Mouse (Mus musculus): ENCODE results near the gene Slc7a4.
"Not testable (repeated sequence)": the region's sequence is repeated elsewhere in the genome, so short reads cannot be mapped to it uniquely, and the experiment has no call there.

Slc7a4 gene

DNA sequence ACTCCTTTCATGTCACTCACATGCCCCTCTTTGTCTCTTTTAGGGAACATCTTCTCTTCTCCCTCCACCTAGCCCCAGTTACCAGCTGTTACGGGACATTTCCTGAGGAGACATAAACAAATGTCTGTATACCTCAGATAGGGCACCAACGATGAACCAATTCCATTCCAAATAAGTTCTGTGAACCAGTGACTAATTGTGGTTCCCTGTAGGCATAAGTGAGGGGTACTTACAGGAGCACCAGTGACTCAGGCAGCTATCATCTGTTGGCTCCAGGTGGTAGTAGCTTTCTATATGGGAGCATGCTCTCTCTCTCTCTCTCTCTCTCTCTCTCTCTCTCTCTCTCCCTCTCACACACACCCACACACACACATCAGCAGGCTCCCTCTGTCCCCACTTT lies 18.8 kb downstream of the Slc7a4 start:
- no peak for ATAC-seq (ENCODE audit: insufficient number of reproducible peaks, low FRiP score, low TSS enrichment)

DNA sequence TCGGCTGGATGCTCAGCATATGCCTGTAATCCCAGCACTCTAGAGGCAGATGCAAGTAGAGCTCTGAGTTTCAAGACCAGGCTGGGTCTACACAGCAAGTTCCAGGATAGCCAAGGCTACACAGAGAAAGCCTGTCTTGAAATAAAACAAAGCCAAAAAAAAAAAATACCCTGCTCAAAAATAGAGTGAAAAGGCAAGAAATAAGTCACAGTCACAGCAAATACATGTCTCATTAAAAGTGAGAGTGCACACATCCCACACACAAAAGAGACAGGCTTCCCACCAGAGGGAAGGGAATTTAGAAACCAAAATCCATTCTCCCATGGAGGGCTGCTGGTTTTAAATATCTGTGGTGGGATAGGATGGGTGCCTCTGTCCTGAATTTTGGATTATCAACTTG lies 19.4 kb downstream of the Slc7a4 start:
- ATAC-seq (ENCODE audit: insufficient number of reproducible peaks, low FRiP score, low TSS enrichment) = no peak

DNA sequence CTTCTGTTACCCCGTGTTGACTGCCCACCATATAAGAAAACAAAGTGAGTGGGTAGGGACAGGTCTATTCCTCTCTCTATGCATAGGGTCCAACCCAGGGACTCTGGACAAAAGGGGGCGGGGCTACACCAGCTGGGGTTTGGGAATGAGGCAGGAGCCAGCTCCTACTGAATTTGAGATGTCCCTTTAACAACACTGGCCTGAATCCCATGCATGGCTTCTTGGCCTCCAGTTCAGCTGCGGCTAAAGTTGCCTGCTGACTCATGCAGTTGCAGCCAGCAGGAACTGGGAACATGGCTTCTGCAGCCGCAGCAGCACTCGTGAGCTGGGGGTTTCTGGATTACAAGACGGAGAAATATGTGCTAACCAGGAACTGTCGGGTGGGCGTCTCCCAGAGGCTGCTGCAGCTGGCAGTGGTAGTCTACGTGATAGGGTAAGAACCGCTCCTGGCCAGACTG lies 21.2 kb downstream of the Slc7a4 start, which contains the start of gene P2rx6:
Gene P2rx6, plus strand, starts transcription at position 135 of the 458 bp plus-strand sequence.
- ATAC-seq (ENCODE audit: insufficient number of reproducible peaks, low FRiP score, low TSS enrichment) = no peak

DNA sequence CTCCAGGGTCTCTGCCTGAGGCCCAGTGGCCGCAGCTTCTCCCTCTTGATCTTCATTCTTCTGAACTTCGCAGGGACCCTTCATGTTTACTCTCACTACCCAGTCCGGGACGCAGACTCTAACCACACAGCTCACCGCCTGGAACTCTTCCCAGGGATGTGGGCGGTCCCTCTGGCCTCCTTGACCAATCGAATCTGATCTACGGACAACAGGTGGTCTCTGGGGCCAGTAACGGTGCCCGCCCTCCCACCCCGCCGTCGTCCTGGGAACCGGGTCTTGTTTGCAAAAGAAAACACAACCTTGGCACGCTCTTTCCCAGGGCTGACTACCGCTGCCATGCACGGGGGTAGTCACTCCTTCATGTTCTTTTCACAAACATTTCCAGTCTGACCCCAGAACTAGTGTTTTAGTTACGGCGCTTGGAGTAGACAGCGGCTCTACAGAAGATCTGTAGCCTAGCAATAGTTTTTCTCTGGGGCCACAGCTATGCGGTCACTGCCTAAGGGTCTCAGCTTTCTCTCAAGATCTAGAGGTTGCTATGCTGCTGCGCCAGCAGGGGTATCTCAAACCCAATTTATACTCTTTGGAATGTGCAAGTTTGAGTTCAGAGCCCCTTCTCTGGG lies 21.8 kb downstream of the Slc7a4 start, which contains the start of gene Lrrc74b:
Gene Lrrc74b, minus strand, starts transcription at position 120 of the 623 bp plus-strand sequence.
- no peak for ATAC-seq (ENCODE audit: insufficient number of reproducible peaks, low FRiP score, low TSS enrichment)

DNA sequence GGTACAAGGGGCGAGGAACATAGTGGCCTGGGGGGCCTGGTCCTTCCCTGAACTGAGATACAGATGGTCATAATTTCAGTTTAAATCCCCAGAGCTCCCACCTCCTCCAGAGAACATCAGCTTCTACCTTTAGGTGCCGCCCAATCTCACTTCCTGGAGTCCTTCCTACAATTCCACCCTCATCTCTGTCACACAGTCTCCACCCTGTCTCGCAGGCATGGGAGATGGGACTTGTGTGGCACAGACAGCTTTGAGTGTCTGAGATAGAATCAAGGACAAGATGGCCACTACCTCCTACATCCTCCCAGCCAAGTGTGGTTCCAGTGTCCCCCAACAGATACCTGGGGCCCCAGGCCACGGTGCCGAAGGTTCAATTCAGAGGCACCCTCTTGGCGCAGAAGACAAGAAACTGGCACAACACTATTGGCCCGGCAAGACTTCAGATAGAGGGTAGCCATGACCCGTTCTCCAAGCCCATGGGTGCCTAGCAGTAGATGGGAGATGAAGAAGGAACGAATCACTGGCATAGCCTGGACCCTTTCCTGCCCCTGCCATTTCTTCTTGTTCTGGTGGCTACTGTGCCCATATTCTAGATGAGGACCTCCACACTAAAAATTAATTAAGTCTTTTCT lies 23.5 kb downstream of the Slc7a4 start:
- ATAC-seq (ENCODE audit: insufficient number of reproducible peaks, low FRiP score, low TSS enrichment) = no peak

DNA sequence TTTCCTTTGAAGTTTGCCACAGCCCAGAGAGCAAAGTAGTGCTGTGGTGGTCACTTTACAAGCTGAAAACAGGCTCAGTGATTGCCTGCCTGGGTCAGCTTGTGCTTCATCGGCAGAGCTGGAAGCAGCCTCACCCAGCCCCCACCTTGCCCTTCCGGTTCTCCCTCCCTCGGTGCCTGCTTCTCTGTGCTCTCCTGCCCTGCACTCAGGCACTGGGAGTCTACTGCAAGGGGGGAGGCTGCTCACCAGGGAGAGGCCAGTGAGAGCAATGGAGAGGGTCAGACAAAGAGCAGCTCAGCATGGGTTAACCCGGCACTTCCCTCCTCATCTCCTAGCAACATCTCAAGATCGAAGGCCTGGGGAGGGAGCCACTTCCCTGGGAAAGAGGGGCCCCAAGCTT lies 24.2 kb downstream of the Slc7a4 start:
- no peak for ATAC-seq (ENCODE audit: insufficient number of reproducible peaks, low FRiP score, low TSS enrichment)

DNA sequence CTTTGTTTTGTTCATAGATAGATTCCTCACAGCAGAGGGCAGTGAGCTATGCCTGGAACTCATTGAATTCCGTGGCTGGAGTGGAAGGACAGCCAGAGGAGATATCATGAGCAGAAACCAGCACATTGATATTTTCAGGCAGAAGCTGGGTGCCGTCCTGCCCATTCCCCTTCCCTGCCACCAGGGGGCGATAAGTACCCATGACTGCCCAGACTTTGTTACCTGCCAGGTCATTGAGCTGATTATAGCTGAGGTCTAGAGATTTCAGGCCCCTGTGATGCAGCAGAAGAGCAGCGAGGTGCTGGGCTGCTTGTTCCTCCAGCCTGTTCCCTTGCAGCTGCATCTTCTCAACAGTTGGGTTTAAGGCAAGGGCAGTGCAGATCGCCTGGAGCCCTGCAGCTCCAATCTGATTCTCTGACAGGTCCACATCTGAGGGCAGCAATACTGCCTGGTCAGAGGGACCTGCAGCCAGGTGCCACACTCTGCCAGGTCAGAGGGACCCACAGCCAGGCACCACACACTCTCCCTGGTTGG lies 25.0 kb downstream of the Slc7a4 start:
- peak; percentile 67; the same call in 1 of the 2 replicates for ATAC-seq (ENCODE audit: insufficient number of reproducible peaks, low FRiP score, low TSS enrichment)

DNA sequence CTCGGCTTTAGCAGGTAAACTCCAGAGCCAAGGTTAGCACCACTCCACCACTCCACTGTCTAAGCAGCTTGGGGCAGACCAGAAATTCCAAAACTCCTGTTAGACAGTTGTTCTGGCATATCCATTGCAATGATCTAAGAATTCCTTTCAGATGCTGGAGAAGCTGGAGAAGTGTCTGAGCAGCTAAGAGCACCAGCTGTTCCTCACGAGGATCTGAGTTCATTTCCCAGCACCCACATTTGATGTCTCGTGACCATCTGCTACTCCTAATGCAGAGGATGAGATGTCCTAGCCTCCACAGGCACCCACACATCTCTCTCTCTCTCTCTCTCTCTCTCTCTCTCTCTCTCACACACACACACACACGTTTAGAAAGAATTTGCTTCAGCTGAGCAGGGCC lies 26.1 kb downstream of the Slc7a4 start:
- ATAC-seq (ENCODE audit: insufficient number of reproducible peaks, low FRiP score, low TSS enrichment) = no peak

DNA sequence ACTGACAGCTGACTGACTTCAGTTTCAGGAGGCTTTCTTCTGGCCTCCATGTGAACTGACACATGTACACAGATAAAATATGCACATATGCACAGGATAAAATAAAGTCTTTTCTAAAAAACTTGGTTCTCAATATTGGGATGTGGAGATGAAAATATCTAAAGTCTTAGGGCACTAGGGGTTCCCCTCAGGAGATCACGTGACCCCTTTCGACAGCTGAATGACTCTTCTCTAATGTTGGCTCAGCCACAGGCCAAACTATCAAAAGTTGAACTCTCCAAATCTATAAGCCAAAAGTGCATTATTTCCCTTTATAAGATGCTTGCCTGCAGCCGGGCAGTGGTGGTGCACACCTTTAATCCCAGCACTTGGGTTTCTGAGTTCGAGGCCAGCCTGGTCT lies 26.8 kb downstream of the Slc7a4 start:
- no peak for ATAC-seq (ENCODE audit: insufficient number of reproducible peaks, low FRiP score, low TSS enrichment)

DNA sequence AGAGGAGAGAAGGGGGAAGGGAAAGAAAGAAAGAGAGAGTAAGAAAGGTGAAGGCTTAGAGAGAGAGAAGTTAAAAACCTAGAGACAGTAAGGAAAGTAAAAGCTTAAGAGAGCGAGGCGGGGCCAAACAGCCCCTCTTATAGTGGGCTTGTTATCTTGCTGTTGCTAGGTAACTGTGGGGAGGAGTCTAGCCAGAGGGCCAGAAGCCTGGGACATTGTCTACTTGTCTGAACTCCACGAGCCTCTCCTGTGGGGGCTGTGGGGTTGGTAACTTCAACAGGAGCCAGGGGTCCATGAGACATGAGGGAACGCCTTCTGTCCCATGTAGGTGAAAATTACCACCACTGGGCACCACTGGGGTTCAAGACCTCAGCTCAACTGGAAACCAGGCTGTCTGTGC lies 28.3 kb downstream of the Slc7a4 start:
- not testable (repeated sequence) for ATAC-seq (ENCODE audit: insufficient number of reproducible peaks, low FRiP score, low TSS enrichment)

DNA sequence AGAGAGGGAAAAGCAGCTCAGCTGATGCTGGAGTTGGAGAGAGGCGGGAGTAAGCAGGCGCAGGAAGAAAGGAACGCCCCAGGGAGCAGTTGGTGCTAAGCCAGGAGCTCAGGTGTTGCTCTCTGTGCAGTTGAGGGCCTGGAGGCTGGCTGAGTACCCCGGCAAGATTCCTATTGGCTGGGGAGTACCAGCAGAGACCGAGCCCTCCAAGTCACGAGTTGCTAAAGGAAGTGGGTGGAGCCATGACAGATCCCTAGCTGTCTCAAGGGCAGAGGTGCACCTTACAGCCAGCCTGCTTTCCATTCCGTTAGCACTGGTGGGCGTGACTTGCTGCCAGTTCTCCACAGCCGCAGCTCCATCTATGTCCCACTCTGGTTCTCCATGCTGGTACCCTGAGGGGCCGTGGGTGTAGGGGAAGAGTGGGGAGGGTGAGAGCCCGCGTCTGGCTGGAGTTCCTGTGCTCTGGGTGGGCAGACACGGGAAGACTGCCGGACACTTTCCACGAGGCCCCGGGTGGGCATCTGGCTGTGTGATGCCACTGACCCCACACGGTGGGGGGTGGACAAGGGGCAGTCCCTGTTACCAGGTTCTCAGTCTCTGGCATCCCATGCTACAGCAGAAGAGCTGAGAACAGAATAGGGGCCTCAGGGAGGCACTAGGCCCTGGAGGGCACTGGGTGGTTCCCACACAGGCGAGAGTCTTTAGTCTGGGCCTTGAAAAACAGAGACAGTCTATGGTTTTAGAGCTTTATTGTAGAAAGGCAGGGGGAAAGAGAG lies 28.9 kb downstream of the Slc7a4 start:
- no peak for ATAC-seq (ENCODE audit: insufficient number of reproducible peaks, low FRiP score, low TSS enrichment)

DNA sequence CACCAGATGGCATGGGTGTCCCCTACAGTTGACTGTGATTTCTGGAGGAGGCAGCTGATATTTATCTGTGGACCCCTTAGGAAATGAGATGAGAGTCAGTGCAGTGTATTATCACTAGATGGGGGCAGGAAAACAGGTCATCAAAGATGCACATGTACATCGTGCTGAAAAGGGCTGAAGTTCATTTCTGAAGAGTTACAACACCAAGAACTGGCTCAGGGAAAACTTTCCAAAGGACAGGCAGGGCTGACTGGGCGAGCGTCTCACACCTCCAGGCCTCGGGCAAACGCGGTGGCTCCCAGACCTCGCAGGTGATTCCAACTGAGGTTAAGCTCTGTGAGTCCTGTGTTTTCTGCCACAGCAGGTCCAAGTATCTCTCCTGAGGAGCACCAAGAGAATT lies 30.2 kb downstream of the Slc7a4 start:
- ATAC-seq (ENCODE audit: insufficient number of reproducible peaks, low FRiP score, low TSS enrichment) = no peak

DNA sequence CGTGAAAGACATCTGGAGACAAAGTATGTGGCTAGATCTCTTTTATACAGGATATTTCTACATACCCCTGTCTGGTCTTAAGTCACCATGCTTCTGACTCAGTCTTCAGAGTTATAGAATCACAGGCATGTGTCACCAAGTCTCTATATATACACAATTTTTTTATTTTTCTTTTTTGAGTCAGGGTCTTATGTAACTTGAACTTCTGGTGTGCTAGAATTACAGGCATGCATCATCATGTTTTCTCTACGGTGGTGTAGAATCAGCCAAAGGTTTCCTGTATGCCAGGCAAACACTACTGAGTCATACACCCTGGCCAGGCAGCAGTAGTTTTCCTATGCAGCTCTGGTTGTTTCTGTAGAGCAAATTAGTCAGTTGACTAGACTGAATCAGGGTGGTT lies 40.4 kb downstream of the Slc7a4 start:
- no peak for ATAC-seq (ENCODE audit: insufficient number of reproducible peaks, low FRiP score, low TSS enrichment)

DNA sequence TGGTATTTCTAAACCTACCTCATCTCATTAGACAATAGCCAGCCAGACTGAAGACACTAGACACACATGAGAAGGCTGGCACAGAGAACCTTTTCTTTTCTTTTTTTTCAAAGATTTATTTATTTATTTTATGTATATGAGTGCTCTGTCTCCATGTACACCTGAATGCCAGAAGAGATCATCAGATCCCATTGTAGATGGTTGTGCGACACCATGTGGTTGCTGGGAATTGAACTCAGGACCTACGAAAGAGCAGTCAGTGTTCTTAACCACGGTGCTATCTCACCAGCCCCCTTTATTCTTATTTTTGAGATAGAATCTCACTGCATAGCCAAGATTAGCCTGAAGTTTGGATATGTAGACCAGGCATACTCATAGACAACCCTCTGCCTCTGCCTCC lies 46.4 kb downstream of the Slc7a4 start:
- ATAC-seq (ENCODE audit: insufficient number of reproducible peaks, low FRiP score, low TSS enrichment) = no peak

DNA sequence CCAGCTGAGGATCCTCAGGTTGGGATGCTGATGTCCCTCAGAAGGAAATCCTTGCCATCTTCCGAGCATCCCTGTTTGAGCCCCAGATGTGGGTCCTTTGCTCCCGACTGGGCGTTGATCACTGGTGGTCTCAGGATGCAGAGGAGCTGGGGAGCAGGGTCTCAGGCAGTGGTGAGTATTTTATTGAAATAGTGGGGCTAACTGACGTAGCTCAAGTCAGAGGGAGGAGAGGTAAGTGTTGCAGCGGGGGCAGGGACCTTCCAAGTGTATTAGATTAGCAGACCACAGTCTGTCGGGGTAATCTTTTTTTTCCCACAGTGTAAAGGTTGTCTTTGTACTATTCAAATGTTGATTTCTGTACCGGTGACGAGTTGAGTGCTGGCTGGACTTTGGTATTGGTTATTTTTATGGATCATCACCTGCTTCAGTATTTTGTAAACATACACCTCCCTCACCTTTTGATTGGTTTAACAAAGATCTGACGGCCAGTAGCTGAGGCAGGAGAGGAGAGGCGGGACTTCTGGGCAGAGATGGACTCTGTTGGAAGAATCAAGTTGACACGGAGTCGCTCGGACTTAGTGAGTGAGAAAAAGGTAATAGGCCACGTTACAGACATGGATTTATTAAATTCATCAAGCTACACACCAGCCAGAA lies 50.2 kb downstream of the Slc7a4 start:
- no peak for ATAC-seq (ENCODE audit: insufficient number of reproducible peaks, low FRiP score, low TSS enrichment)

DNA sequence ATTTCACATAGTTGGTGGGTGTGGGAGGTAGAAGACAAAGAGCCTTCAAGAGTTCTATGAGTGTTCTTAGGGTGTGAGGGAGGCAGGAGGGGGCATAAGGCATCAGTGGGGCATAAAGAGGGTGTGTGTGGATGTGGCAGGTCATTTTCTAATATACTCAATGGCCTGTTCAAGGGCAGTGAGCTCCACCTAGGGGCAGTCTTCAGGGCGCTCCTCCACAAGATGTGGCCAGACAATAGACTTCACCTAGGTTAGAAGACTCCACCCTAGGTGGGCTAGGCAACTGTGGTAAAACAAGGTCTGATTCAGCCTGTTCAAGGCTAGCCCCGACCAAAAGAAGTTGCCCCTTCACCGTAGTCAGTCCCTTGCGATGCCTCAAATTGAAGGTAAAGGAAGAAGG lies 50.7 kb downstream of the Slc7a4 start:
- ATAC-seq (ENCODE audit: insufficient number of reproducible peaks, low FRiP score, low TSS enrichment) = no peak

DNA sequence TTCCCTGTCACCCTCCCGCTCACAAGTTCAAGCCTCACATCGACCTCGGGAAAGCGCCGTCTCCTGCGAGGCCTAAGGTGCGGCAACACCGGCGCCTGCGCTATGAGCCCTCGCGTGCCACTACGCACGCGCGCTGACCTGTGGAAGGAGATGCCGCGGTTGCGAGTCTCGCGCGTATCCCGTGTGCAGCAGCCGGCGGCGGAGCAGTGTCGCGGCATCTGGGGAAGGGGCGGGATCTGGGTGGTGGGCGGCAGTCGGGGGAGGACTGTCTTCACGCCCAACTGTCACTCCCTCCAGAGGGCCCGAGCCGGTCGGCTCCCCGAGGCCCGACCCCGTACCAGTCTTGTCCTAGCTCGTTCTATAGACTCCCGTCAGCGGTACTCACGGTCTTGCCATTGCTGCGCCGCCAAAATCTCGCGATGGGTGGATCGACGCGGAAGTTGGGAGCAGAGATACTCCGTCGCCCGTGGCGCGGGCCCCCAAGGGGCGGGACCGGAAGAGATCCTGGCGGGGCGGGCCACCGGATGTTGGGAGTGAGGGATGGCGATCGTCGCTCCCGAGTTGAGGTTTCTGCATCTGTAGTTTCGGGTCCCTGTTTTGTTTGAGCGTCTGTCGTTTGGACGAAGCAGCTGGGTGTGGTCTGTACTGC lies 52.2 kb downstream of the Slc7a4 start, which contains the start of gene Thap7:
Gene Thap7, minus strand, starts transcription at position 497 of the 649 bp plus-strand sequence.
- peak; percentile 90 for ATAC-seq (ENCODE audit: insufficient number of reproducible peaks, low FRiP score, low TSS enrichment)

DNA sequence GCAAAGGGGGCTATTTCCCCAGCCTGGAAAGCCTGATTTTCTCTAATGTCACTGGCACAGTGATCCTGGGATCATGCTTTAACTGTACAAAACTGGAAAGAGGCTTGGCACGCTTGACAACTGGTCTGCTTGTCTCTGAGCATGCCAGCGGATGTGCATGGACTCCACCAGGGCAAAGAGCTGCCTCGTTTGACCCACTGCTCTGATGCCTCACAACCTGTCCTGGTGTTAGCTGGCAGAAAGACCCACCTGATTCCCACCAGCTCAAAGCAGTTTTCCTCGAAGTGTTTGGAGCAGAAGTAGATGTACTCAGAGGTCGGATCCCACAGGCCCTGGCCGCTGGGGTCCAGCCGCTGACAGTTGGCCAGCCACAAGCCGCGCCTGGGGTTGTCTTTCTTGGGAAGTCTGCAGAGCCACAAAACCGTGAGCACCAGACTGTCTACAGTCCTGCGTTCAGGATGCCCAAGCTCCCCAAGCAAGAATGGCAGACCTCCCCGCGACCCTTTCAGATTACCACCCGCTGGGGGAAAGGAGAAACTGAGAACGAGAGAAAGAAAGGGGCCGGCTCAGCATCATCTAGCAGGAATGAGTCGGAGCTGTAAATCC lies 52.9 kb downstream of the Slc7a4 start:
- no peak for ATAC-seq (ENCODE audit: insufficient number of reproducible peaks, low FRiP score, low TSS enrichment)

DNA sequence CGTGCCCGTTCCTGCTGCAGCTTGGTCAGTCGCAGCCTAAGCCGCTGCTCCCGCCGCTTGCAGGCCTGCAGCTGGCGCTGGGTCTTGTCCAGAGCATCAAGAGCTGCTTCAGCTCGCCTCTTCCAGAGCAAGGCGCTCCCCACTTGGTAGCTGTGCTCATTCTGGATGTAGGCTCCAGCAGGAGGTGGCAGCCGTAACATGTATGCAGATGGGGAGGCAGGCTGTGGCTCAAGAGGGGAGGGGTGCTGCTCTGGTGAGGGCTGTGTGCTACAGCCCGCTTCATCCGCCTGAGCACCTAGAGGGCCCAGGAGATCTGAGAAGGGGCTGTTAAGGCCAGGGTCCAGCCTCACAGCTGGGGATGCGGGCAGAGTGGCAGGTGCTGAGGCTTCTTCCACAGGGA lies 54.7 kb downstream of the Slc7a4 start:
- no peak for ATAC-seq (ENCODE audit: insufficient number of reproducible peaks, low FRiP score, low TSS enrichment)

DNA sequence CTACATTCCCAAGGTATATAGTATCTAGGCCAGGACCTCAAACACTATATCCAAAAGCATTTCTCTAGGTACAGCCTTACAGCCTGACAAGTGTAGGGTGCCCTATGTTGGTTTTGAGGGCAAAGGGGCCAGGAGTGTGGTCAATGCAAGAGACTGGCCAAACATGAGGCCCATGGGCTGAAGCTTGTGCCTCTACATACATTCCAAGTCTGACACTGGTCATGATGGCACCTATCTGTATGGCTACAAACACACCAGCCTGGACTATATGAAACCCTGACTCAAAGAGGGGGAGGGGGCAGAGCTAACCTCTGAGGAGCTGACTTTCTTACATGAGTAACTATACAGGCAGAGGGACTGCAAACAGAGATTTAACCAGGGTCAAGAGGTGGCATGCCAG lies 55.4 kb downstream of the Slc7a4 start:
- no peak for ATAC-seq (ENCODE audit: insufficient number of reproducible peaks, low FRiP score, low TSS enrichment)

Measured in cerebellum, adult (tissue).